Mouse (Mus musculus): Measurements from ENCODE around the gene Noxred1.
"Not testable (repeated sequence)": the region's sequence is repeated elsewhere in the genome, so short reads cannot be mapped to it uniquely, and the experiment has no call there.

The Noxred1 gene

GRCm38 (mm10) chr12:87238632-87239031, at the start of gene Noxred1:
Gene Noxred1 (minus strand): TSS chr12:87238732.
- no peak for DNase-seq

GRCm38 (mm10) chr12:87284726-87285125, 46.2 kb upstream of the Noxred1 start:
- DNase-seq: no peak

- no peak for DNase-seq
Measured at GRCm38 (mm10) chr12:87284268-87284667, 45.7 kb upstream of the Noxred1 start.

GRCm38 (mm10) chr12:87283706-87284105, 45.2 kb upstream of the Noxred1 start:
- DNase-seq: no peak

GRCm38 (mm10) chr12:87282743-87283142, 44.2 kb upstream of the Noxred1 start:
- no peak for DNase-seq

- DNase-seq: no peak
Measured at GRCm38 (mm10) chr12:87281766-87282165, 43.2 kb upstream of the Noxred1 start.

- DNase-seq: no peak
Measured at GRCm38 (mm10) chr12:87279879-87280278, 41.3 kb upstream of the Noxred1 start.

- DNase-seq: no peak
Measured at GRCm38 (mm10) chr12:87279350-87279749, 40.8 kb upstream of the Noxred1 start.

GRCm38 (mm10) chr12:87278118-87278730, 39.7 kb upstream of the Noxred1 start:
- DNase-seq: peak; percentile 60

- DNase-seq: not testable (repeated sequence)
Measured at GRCm38 (mm10) chr12:87277251-87277650, 38.7 kb upstream of the Noxred1 start.

- DNase-seq: peak; percentile 81
Measured at GRCm38 (mm10) chr12:87274853-87275831, 36.6 kb upstream of the Noxred1 start.

GRCm38 (mm10) chr12:87267682-87268081, 29.1 kb upstream of the Noxred1 start:
- peak; percentile 71 for DNase-seq

GRCm38 (mm10) chr12:87266827-87267603, 28.5 kb upstream of the Noxred1 start:
- peak; percentile 38 for DNase-seq

- peak; percentile 92 for DNase-seq
Measured at GRCm38 (mm10) chr12:87266108-87266826, 27.7 kb upstream of the Noxred1 start, which contains the start of the genes Vipas39 and Ahsa1. Gene Vipas39 (minus strand): TSS chr12:87266256. Gene Ahsa1 (plus strand): TSS chr12:87266479.

GRCm38 (mm10) chr12:87265444-87265843, 26.9 kb upstream of the Noxred1 start:
- no peak for DNase-seq

- DNase-seq: no peak
Measured at GRCm38 (mm10) chr12:87260562-87260961, 22.0 kb upstream of the Noxred1 start.

GRCm38 (mm10) chr12:87256629-87257028, 18.1 kb upstream of the Noxred1 start:
- no peak for DNase-seq

- DNase-seq: no peak
Measured at GRCm38 (mm10) chr12:87253878-87254277, 15.3 kb upstream of the Noxred1 start.

- peak; percentile 41 for DNase-seq
Measured at GRCm38 (mm10) chr12:87250161-87250560, 11.6 kb upstream of the Noxred1 start.

- no peak for DNase-seq
Measured at GRCm38 (mm10) chr12:87236882-87237483, 1.5 kb downstream of the Noxred1 start.

GRCm38 (mm10) chr12:87230379-87230895, 8.1 kb downstream of the Noxred1 start:
- no peak for DNase-seq

- no peak for DNase-seq
Measured at GRCm38 (mm10) chr12:87229633-87230032, 8.9 kb downstream of the Noxred1 start.

All from liver (tissue).